Mouse (Mus musculus) E14TG2a.4 (cell line): ENCODE results near the gene Meig1.

Source experiments
- CTCF ChIP-seq: conservative IDR thresholded peaks from 2 replicates; pipeline ENCODE4 v1.5.1; 2014; ENCODE audit warnings: low read length
- NANOG ChIP-seq: IDR thresholded peaks from 2 replicates; pipeline ENCODE4 v1.6.1; 2014; ENCODE audit warnings: borderline replicate concordance, low read length, mixed read lengths

DNA sequence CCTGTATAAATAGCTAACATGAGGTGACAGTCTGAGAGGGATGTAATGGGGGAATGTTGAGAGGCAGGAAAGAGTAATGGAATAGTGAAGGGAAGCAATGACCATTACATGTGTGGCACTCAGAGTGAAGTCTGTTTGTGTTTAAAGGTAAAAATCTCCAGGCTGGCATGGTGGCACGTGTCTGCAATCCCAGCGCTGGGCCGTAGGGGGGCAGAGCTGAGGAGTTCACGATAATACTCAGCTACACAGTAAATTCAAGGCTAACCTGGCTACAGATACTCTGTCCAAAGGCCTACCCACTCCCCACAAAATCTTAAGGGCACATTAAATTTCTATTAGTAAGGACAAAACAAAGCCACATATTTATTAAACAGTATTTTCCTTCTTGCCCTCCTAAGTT, 34.1 kb upstream of the Meig1 start:
- TF ChIP-seq NANOG (no peak), CTCF (peak; percentile 30)
